Comparison of ENCODE assay signal across 8 mouse cellular contexts in the genomic region with DNA sequence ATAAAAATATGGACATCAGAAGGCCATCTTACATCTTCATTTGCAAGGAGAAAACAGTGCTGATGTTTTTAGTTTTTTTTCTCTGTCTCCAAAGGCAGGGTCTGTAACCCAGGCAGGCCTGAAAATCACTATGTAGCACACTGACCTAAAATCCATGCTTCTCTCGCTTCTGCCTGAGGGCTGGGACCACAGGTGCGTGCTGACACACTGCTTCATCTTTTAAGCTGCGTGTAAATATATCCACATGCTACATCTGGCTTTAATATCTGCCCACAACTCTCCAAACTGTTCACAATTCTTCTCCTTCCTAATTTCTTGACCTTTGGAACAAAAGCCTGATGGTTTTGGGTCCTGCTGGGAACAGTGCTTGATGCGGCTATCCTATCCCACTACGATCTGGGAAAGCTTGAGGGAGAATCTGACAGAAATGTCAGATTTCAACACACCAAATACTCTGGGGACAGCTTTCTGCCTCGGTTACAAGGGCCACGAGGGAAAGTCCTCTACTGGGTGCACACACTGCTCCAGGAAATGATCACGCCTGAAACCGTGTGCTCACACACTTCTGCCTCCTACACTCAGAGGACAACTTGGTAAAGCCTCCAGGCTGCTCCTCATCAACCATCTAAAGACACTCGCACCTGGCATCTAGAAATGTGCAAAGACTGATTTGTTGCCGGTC. TPM values are rescaled to one million over a fixed set of nuclear protein-coding genes. Genes with fewer than 3 reads are reported as not detected.
DNase-seq lines count a peak whose midpoint lies in the region; ATAC-seq and TF ChIP-seq lines count a peak whose summit lies in the region.

No protein-coding gene starts in this region.

- no peaks in the 10 kb centered on the region for H3K9me3 ChIP-seq in heart, embryonic 11.5 days (replicated peaks; ENCODE audit: control insufficient read depth, low read length)
- no peaks in the 10 kb centered on the region for H3K9me3 ChIP-seq in intestine, embryonic 15.5 days
- no peaks in the 10 kb centered on the region for H3K9me3 ChIP-seq in stomach, postnatal 0 days (ENCODE audit: control insufficient read depth, low read length)

- peak overlapping the region; percentile 74 for H3K4me2 ChIP-seq in heart, embryonic 11.5 days
- H3K4me2 ChIP-seq in intestine, embryonic 15.5 days (replicated peaks) = peak overlapping the region; percentile 85; the same call in 1 of the 2 replicates
- peak overlapping the region; percentile 20 for H3K4me2 ChIP-seq in stomach, postnatal 0 days (replicated peaks; ENCODE audit: low read depth)

- no peaks in the 10 kb centered on the region for H3K27me3 ChIP-seq in heart, embryonic 11.5 days (ENCODE audit: control insufficient read depth, insufficient read depth, low read length)
- H3K27me3 ChIP-seq in intestine, embryonic 15.5 days (replicated peaks) = no peaks in the 10 kb centered on the region
- H3K27me3 ChIP-seq in stomach, postnatal 0 days (ENCODE audit: control insufficient read depth, insufficient read depth, low read length) = no peaks in the 10 kb centered on the region

- WGBS in heart, embryonic 11.5 days (ENCODE audit: insufficient replicate concordance) = 81% methylated on average over 11 of the region's 11 CpGs
- 74% methylated on average over 11 of the region's 11 CpGs for WGBS in intestine, embryonic 15.5 days
- 73% methylated on average over 11 of the region's 11 CpGs for WGBS in stomach, postnatal 0 days

- no peak for ATAC-seq in heart, embryonic 11.5 days (replicated peaks; ENCODE audit: insufficient number of reproducible peaks, low FRiP score, low TSS enrichment)
- no peak for ATAC-seq in intestine, embryonic 15.5 days
- no peak for ATAC-seq in stomach, postnatal 0 days (ENCODE audit: low FRiP score, low TSS enrichment)

- H3K9ac ChIP-seq in heart, embryonic 11.5 days (ENCODE audit: low read depth, low read length) = no peak overlapping the region
- no peak overlapping the region for H3K9ac ChIP-seq in intestine, embryonic 15.5 days
- no peak overlapping the region for H3K9ac ChIP-seq in stomach, postnatal 0 days (ENCODE audit: low read length)

- peak overlapping the region; percentile 3; the same call in 1 of the 2 replicates for H3K27ac ChIP-seq in heart, embryonic 11.5 days (ENCODE audit: low read depth, low read length)
- no peak overlapping the region for H3K27ac ChIP-seq in intestine, embryonic 15.5 days
- H3K27ac ChIP-seq in stomach, postnatal 0 days (replicated peaks) = 0 out of 2 replicates have a peak overlapping the region, but pooled peaks have one; percentile 14

- H3K4me1 ChIP-seq in heart, embryonic 11.5 days (ENCODE audit: control insufficient read depth, insufficient read depth, low read length) = peaks cover 25% of the 10 kb centered on the region
- peaks cover 22% of the 10 kb centered on the region for H3K4me1 ChIP-seq in intestine, embryonic 15.5 days (replicated peaks)
- H3K4me1 ChIP-seq in stomach, postnatal 0 days (replicated peaks; ENCODE audit: control insufficient read depth, insufficient read depth) = no peaks in the 10 kb centered on the region

- no peak for DNase-seq in heart, postnatal 4 days
- DNase-seq in thymus, postnatal 25 days = peak; percentile 9
- no peak for DNase-seq in thymus, adult 18-20 months
- DNase-seq in stomach, postnatal 0 days (ENCODE audit: low spot score) = no peak
- no peak for DNase-seq in T-cell, adult 2 months (ENCODE audit: low spot score)
- no peak for DNase-seq in left cerebral cortex, postnatal 36 days (ENCODE audit: low spot score in 2 of 2)

- H3K4me3 ChIP-seq in heart, embryonic 11.5 days (ENCODE audit: low read depth, low read length) = no peak overlapping the region
- H3K4me3 ChIP-seq in intestine, embryonic 15.5 days (replicated peaks) = no peak overlapping the region
- no peak overlapping the region for H3K4me3 ChIP-seq in stomach, postnatal 0 days (ENCODE audit: low read depth, low read length)

- no peak for TF ChIP-seq EP300 in stomach, postnatal 0 days (optimal IDR thresholded peaks at IDR 0.05)

- TF ChIP-seq CTCF in stomach, postnatal 0 days (IDR thresholded peaks at IDR 0.05; ENCODE audit: low read depth) = no peak

- H3K36me3 ChIP-seq in heart, embryonic 11.5 days (ENCODE audit: control insufficient read depth, insufficient read depth, low read length) = no peaks in the 10 kb centered on the region
- H3K36me3 ChIP-seq in intestine, embryonic 15.5 days = peaks cover 3% of the 10 kb centered on the region; the same call in 1 of the 2 replicates
- H3K36me3 ChIP-seq in stomach, postnatal 0 days (ENCODE audit: control insufficient read depth, insufficient read depth, low read length) = 0 out of 2 replicates have a peak, but pooled peaks cover 3% of the 10 kb centered on the region

- intact Hi-C loops in left cerebral cortex, postnatal 36 days (cut with DNase I) = no loop called here

RNA-seq across cellular contexts. Expression of a gene that starts 1.7 kb away (rescaled TPM):
- 32.6 and 32.8 TPM in 2 replicates for polyA plus RNA-seq in heart, embryonic 11.5 days (2014; fragmentation: Nextera tagmentation; extraction: Ambion mirVana)
- 10 to 100 TPM; 26.7 to 29.0 TPM for total RNA-seq in heart, postnatal 4 days (2021)
- 25.4 and 25.8 TPM in 2 replicates for polyA plus RNA-seq in intestine, embryonic 15.5 days (2015; fragmentation: Nextera tagmentation; extraction: Ambion mirVana)
- 16.2 and 16.8 TPM in 2 replicates for polyA plus RNA-seq in stomach, postnatal 0 days (2015; fragmentation: Nextera tagmentation; extraction: Ambion mirVana)
- total RNA-seq in left cerebral cortex, postnatal 36 days (2021) = 10 to 100 TPM; 21.7 TPM

RNA-seq across cellular contexts. Expression of a gene that starts 2.1 kb away (rescaled TPM):
- polyA plus RNA-seq in heart, embryonic 11.5 days (2014; fragmentation: Nextera tagmentation; extraction: Ambion mirVana) = 90.1 and 96.5 TPM in 2 replicates
- 100 to 1,000 TPM; 116 to 122 TPM for total RNA-seq in heart, postnatal 4 days (2021)
- 89.5 and 97.1 TPM in 2 replicates for polyA plus RNA-seq in intestine, embryonic 15.5 days (2015; fragmentation: Nextera tagmentation; extraction: Ambion mirVana)
- 95.1 and 99.6 TPM in 2 replicates for polyA plus RNA-seq in stomach, postnatal 0 days (2015; fragmentation: Nextera tagmentation; extraction: Ambion mirVana)
- total RNA-seq in left cerebral cortex, postnatal 36 days (2021) = 100 to 1,000 TPM in 1 of 2 experiments, 10 to 100 TPM in 1; 89.1 to 100 TPM

Comparison
In these comparisons a context has a peak if more than half of its experiments do, and no peak if none do; other contexts are left out.
1. H3K4me2 ChIP-seq: peak in every context shown above with its lines; median percentile 85 in intestine, embryonic 15.5 days; 74 in heart, embryonic 11.5 days; 20 in stomach, postnatal 0 days.